Mouse (Mus musculus) heart, embryonic 16.5 days (tissue): ENCODE data around the gene Smdt1. TPM values are rescaled to one million over a fixed set of nuclear protein-coding genes. Genes with fewer than 3 reads are reported as not detected.

Experiments used
- ATAC-seq: fragments of 200-750 bp; cut with Nextera tagmentation; replicated peaks from 2 replicates; pipeline ENCODE4 v1.8.0; 2017; ENCODE audit warnings: moderate number of reproducible peaks; ENCODE audit not compliant: insufficient read depth, low FRiP score; ENCODE audit errors: extremely low read depth
- H3K27ac ChIP-seq: fragments of 300-500 bp; sonication (generic); 2 replicates; pipeline ENCODE4 v1.5.1; 2014; ENCODE audit warnings: mild to moderate bottlenecking, low read length, control low read depth, moderate library complexity
- H3K27me3 ChIP-seq: fragments of 300-500 bp; sonication (generic); 2 replicates; pipeline ENCODE4 v1.6.1; 2014; ENCODE audit warnings: low read length, mixed read lengths; ENCODE audit not compliant: control insufficient read depth, insufficient read depth
- H3K36me3 ChIP-seq: fragments of 300-500 bp; sonication (generic); 2 replicates; pipeline ENCODE4 v1.6.1; 2014; ENCODE audit not compliant: control insufficient read depth, insufficient read depth
- H3K4me1 ChIP-seq: fragments of 300-500 bp; sonication (generic); 2 replicates; pipeline ENCODE4 v1.6.1; 2014; ENCODE audit warnings: low read length, mixed read lengths; ENCODE audit not compliant: control insufficient read depth, insufficient read depth
- H3K4me2 ChIP-seq: fragments of 300-500 bp; sonication (generic); 2 replicates; pipeline ENCODE4 v1.6.1; 2014; ENCODE audit warnings: low read depth, mild to moderate bottlenecking, control low read depth, low read length
- H3K4me3 ChIP-seq: fragments of 300-500 bp; sonication (generic); 2 replicates; pipeline ENCODE4 v1.5.1; 2014; ENCODE audit warnings: mild to moderate bottlenecking, control low read depth, low read length
- H3K9ac ChIP-seq: fragments of 300-500 bp; sonication (generic); 2 replicates; pipeline ENCODE4 v1.6.1; 2014; ENCODE audit warnings: low read length, control low read depth
- H3K9me3 ChIP-seq: fragments of 300-500 bp; sonication (generic); replicated peaks from 2 replicates; pipeline ENCODE4 v1.6.1; 2016; ENCODE audit warnings: low read length; ENCODE audit not compliant: control insufficient read depth
- WGBS: fragments of 180-500 bp; shearing (Covaris S2); extraction: QIAGEN DNeasy Blood & Tissue Kit; methylation state at CpG from one replicate; pipeline ENCODE4 v1.1.7; 2014; 5-methylcytosine and 5-hydroxymethylcytosine counted together
- polyA plus RNA-seq: library from polyadenylated mRNA; unstranded; fragments of >200 nt; fragmentation: Nextera tagmentation; extraction: Ambion mirVana; gene quantifications from 2 replicates; pipeline ENCODE4 v1.2.1, GENCODE M21; 2015

The Smdt1 gene
- polyA plus RNA-seq, 1 experiment from 2014 or later, result 340 TPM

- Histone ChIP-seq H3K27me3 (no peaks in the 10 kb centered on the region), H3K36me3 (no peaks in the 10 kb centered on the region), H3K4me1 (no peaks in the 10 kb centered on the region), H3K4me3 (no peak overlapping the region), H3K9ac (no peak overlapping the region), H3K27ac (no peak overlapping the region), H3K4me2 (no peak overlapping the region), H3K9me3 (no peaks in the 10 kb centered on the region)
- 32% methylated on average over 1 of the region's 1 CpGs for WGBS
- ATAC-seq, result no peak
Measured at GRCm38 (mm10) chr15:82319613-82320012, 19.1 kb upstream of the Smdt1 start.

DNA sequence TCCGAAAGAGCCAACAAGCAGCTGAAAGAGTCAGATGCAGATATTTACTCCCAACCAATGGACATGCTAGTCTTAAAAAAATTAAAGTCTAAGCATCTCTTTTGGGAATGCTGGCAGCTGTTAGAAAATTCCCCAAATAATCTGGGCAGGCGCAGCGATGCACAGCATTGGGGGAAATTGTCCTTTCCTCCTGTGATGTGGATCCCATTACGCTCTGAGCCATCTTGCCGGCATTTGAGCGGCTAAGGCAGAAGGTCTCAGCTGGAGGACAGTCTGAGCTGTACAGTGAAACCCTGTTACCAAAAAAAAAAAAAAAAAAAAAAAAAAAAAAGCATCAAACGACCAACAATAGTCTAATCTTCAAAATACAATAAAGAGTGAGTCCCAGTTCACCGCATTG is 16.6 kb upstream of the Smdt1 start:
- no peak overlapping the region for H3K27ac ChIP-seq
- H3K27me3 ChIP-seq, result no peaks in the 10 kb centered on the region
- H3K4me1 ChIP-seq, result no peaks in the 10 kb centered on the region
- no peak overlapping the region for H3K4me3 ChIP-seq
- no peak overlapping the region for H3K9ac ChIP-seq
- H3K4me2 ChIP-seq, result no peak overlapping the region
- H3K9me3 ChIP-seq, result no peaks in the 10 kb centered on the region
- no peaks in the 10 kb centered on the region for H3K36me3 ChIP-seq
- ATAC-seq, result no peak
- WGBS, result 75% methylated on average over 8 of the region's 8 CpGs

DNA sequence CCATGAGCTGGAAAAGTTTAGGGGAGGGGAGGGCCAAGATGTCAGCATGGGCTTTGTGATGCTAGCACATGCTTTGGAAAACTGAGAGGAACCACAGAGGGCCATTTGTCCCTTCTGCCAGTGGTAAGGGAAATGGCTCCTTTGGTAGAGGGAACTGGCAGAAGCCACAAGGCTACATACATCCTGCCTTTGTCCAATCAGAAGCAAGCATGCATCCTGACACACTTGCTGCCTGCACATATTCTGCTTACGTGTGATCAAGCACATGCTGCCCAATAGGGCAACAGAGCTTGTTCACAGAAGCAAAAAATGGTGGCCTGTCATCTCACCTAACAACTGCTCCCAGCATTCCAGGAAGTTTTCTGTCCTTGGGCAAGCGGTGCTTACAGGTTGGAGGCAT is 13.4 kb upstream of the Smdt1 start:
- H3K36me3 ChIP-seq, result peaks cover 8% of the 10 kb centered on the region
- H3K4me2 ChIP-seq, result no peak overlapping the region
- no peaks in the 10 kb centered on the region for H3K9me3 ChIP-seq
- no peak overlapping the region for H3K9ac ChIP-seq
- no peaks in the 10 kb centered on the region for H3K27me3 ChIP-seq
- WGBS, result 61% methylated on average over 2 of the region's 2 CpGs
- ATAC-seq, result no peak
- H3K4me1 ChIP-seq, result no peaks in the 10 kb centered on the region
- H3K27ac ChIP-seq, result no peak overlapping the region
- no peak overlapping the region for H3K4me3 ChIP-seq

GRCm38 (mm10) chr15:82335194-82335593 is 3.6 kb upstream of the Smdt1 start:
- Histone ChIP-seq H3K9ac (no peak overlapping the region), H3K27me3 (no peaks in the 10 kb centered on the region), H3K4me2 (no peak overlapping the region), H3K4me3 (no peak overlapping the region), H3K36me3 (peaks cover 21% of the 10 kb centered on the region), H3K9me3 (no peaks in the 10 kb centered on the region), H3K27ac (no peak overlapping the region), H3K4me1 (peaks cover 9% of the 10 kb centered on the region)
- ATAC-seq, result no peak
- 96% methylated on average over 4 of the region's 4 CpGs for WGBS

DNA sequence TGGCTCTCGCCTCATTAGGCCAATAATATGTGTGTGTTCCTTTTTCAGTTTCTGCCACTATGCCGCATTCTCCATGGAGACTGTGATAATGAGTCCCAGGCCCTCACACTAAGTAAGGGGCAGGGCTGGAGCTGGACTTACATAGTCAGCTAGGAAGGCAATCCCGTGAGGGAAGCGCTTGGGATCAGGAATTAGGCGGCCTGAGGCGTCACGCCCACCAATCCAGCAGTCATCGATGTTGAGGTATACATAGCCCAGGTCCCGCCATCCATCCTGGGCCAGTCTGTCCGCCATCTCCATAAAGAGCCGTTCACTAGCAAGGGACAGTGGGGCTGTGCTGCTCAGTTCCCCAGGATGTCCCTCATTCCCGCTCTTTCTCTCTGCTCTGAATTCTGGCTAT is 2.1 kb upstream of the Smdt1 start:
- H3K4me3 ChIP-seq, result no peak overlapping the region
- H3K4me1 ChIP-seq, result peaks cover 19% of the 10 kb centered on the region
- H3K36me3 ChIP-seq, result peaks cover 18% of the 10 kb centered on the region
- no peaks in the 10 kb centered on the region for H3K9me3 ChIP-seq
- H3K9ac ChIP-seq, result no peak overlapping the region
- ATAC-seq, result no peak
- H3K27ac ChIP-seq, result no peak overlapping the region
- WGBS, result 88% methylated on average over 12 of the region's 12 CpGs
- H3K27me3 ChIP-seq, result no peaks in the 10 kb centered on the region
- H3K4me2 ChIP-seq, result no peak overlapping the region

DNA sequence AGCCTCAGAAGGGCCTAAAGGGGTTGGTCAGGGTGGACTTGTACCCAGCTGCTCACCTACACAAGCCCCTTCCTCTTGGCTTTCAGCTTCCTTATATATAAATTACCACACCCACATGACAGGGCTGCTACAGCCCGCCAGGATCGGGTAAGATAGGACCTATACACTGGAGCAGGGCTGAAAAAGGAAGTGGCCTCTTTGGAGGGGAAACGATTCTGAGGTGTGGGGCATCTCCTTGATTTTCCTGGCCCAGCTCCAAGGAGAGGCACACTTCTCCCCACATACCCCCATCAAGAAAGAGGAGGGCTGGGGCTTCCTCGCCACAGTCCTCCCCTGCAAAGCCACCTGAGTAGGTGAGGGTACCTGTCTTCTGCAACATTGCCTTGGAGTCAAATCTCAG is 884 bp upstream of the Smdt1 start:
- Histone ChIP-seq H3K27me3 (no peaks in the 10 kb centered on the region), H3K27ac (peak overlapping the region; percentile 69), H3K4me3 (peak overlapping the region; percentile 76), H3K4me1 (peaks cover 29% of the 10 kb centered on the region), H3K4me2 (peak overlapping the region; percentile 70), H3K9me3 (no peaks in the 10 kb centered on the region), H3K9ac (peak overlapping the region; percentile 80), H3K36me3 (peaks cover 18% of the 10 kb centered on the region)
- ATAC-seq, result no peak
- 8% methylated on average over 4 of the region's 4 CpGs for WGBS

GRCm38 (mm10) chr15:82339150-82339549 is 391 bp downstream of the Smdt1 start:
- Histone ChIP-seq H3K27ac (peak overlapping the region; percentile 37), H3K4me1 (peaks cover 29% of the 10 kb centered on the region), H3K27me3 (no peaks in the 10 kb centered on the region), H3K4me2 (peak overlapping the region; percentile 70), H3K4me3 (peak overlapping the region; percentile 76), H3K9ac (peak overlapping the region; percentile 80), H3K36me3 (peaks cover 18% of the 10 kb centered on the region), H3K9me3 (no peaks in the 10 kb centered on the region)
- ATAC-seq, result no peak
- 60% methylated on average over 10 of the region's 10 CpGs for WGBS

- Histone ChIP-seq H3K4me2 (no peak overlapping the region), H3K4me3 (no peak overlapping the region), H3K4me1 (peaks cover 29% of the 10 kb centered on the region), H3K36me3 (peaks cover 18% of the 10 kb centered on the region), H3K27ac (peak overlapping the region; percentile 34), H3K9me3 (no peaks in the 10 kb centered on the region), H3K27me3 (no peaks in the 10 kb centered on the region), H3K9ac (no peak overlapping the region)
- no peak for ATAC-seq
- WGBS, result 69% methylated on average over 8 of the region's 8 CpGs
Measured at GRCm38 (mm10) chr15:82339634-82340254, 985 bp downstream of the Smdt1 start.

DNA sequence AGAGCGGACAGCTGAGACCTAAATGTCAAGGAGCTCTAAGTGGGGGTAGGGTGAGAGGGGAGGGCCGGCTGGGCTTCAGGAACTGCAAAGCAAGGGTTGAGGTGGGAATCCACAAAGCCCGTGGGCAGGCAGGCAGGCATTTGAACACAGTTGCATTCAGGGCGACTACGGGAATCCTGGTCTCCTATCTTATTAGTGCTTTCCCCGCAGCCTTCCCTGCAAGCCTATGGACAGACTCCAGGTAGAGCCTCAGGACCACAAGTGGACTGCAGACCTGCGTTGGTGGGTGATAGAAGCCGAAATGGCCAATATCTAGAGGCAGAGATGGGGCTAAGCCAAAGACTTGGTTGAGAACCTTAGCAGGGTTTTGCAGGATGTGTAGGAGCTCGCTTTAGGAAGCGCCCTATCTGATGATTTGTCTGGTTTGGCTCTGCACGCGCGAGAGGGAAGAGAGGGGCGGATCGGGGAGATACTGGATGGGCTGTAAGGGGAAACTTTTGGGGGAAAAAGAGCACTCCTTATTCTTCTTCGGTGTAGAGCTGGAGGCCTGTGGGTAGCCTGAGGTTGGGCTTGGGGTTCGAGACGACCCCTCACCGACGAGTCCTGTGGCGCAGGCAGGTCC is 1.8 kb downstream of the Smdt1 start:
- 33% methylated on average over 21 of the region's 21 CpGs for WGBS
- Histone ChIP-seq H3K4me1 (peaks cover 29% of the 10 kb centered on the region), H3K27me3 (no peaks in the 10 kb centered on the region), H3K9ac (peak overlapping the region; percentile 87), H3K27ac (peak overlapping the region; percentile 86), H3K4me3 (peak overlapping the region; percentile 64), H3K9me3 (no peaks in the 10 kb centered on the region), H3K36me3 (peaks cover 11% of the 10 kb centered on the region), H3K4me2 (peak overlapping the region; percentile 76)
- no peak for ATAC-seq
